Mouse (Mus musculus) limb, embryonic 15.5 days (tissue): ENCODE results near the gene Gna15. TPM values are rescaled to one million over a fixed set of nuclear protein-coding genes. Genes with fewer than 3 reads are reported as not detected.
A peak's percentile ranks its signal among the peaks of the same experiment; 100 is the strongest.

Experiments
- ATAC-seq: fragments of 200-750 bp; cut with Nextera tagmentation; 2 replicates; pipeline ENCODE4 v1.8.0; 2017; ENCODE audit warnings: low read depth, moderate TSS enrichment; ENCODE audit not compliant: insufficient number of reproducible peaks, low FRiP score, low TSS enrichment
- H3K27ac ChIP-seq: fragments of 300-500 bp; sonication (generic); 2 replicates; pipeline ENCODE4 v1.5.1; 2015; ENCODE audit warnings: moderate library complexity, mild to moderate bottlenecking, inconsistent platforms
- H3K27me3 ChIP-seq: fragments of 300-500 bp; sonication (generic); 2 replicates; pipeline ENCODE4 v1.6.1; 2015; ENCODE audit warnings: inconsistent platforms
- H3K36me3 ChIP-seq: fragments of 300-500 bp; sonication (generic); 2 replicates; pipeline ENCODE4 v1.6.1; 2015; ENCODE audit warnings: inconsistent platforms
- H3K4me1 ChIP-seq: fragments of 300-500 bp; sonication (generic); 2 replicates; pipeline ENCODE4 v1.6.1; 2015; ENCODE audit warnings: inconsistent platforms
- H3K4me2 ChIP-seq: fragments of 300-500 bp; sonication (generic); 2 replicates; pipeline ENCODE4 v1.6.1; 2015; ENCODE audit warnings: mild to moderate bottlenecking, inconsistent platforms
- H3K4me3 ChIP-seq: fragments of 300-500 bp; sonication (generic); 2 replicates; pipeline ENCODE4 v1.5.1; 2015; ENCODE audit warnings: mild to moderate bottlenecking, inconsistent platforms
- H3K9ac ChIP-seq: fragments of 300-500 bp; sonication (generic); 2 replicates; pipeline ENCODE4 v1.6.1; 2015; ENCODE audit warnings: inconsistent platforms
- H3K9me3 ChIP-seq: fragments of 300-500 bp; sonication (generic); 2 replicates; pipeline ENCODE4 v1.6.1; 2016; ENCODE audit warnings: inconsistent platforms
- WGBS: fragments of 180-500 bp; shearing (Covaris S2); methylation state at CpG from one replicate; pipeline ENCODE4 v1.1.7; 2015; 5-methylcytosine and 5-hydroxymethylcytosine counted together
- polyA plus RNA-seq: library from polyadenylated mRNA; unstranded; fragments of >200 nt; fragmentation: Nextera tagmentation; extraction: Ambion mirVana; gene quantifications from 2 replicates; pipeline ENCODE4 v1.2.1, GENCODE M21; 2015

The Gna15 gene
- polyA plus RNA-seq, 1 experiment from 2014 or later = 7.9 TPM

GRCm38 (mm10) chr10:81470454-81470853, 53.6 kb downstream of the Gna15 start:
- H3K36me3 ChIP-seq = no peaks in the 10 kb centered on the region
- no peaks in the 10 kb centered on the region for H3K9me3 ChIP-seq
- H3K27me3 ChIP-seq = peaks cover 96% of the 10 kb centered on the region
- peaks cover 8% of the 10 kb centered on the region for H3K4me1 ChIP-seq
- WGBS = 46% methylated on average over 18 of the region's 18 CpGs
- no peak overlapping the region for H3K4me3 ChIP-seq
- no peak for ATAC-seq
- H3K4me2 ChIP-seq = no peak overlapping the region
- no peak overlapping the region for H3K27ac ChIP-seq
- H3K9ac ChIP-seq = no peak overlapping the region

DNA sequence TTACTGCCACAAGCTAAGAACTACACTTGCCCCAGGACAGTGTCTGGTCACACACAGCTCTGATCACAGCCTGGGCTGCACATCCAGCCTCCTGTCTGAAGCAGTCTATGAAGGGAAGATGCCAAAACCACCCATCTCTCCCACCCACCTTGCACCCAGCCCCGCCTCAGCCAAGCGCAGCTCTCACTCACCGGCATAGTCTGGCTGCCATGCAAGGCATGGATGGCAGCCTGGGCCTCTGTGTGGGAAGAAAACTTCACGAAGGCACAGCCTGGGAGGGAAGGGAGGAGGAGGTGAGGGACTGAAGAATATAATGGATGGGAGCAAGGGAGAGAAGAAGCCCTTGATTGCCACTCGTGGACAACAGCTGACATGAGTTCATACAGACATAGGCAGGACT, 54.8 kb downstream of the Gna15 start:
- Histone ChIP-seq H3K27me3 (peaks cover 97% of the 10 kb centered on the region), H3K4me2 (no peak overlapping the region), H3K9me3 (no peaks in the 10 kb centered on the region), H3K36me3 (no peaks in the 10 kb centered on the region), H3K4me3 (no peak overlapping the region), H3K4me1 (peaks cover 20% of the 10 kb centered on the region), H3K9ac (no peak overlapping the region), H3K27ac (no peak overlapping the region)
- 75% methylated on average over 5 of the region's 5 CpGs for WGBS
- no peak for ATAC-seq

GRCm38 (mm10) chr10:81467670-81468235, 56.3 kb downstream of the Gna15 start:
- H3K27me3 ChIP-seq = peaks cover 97% of the 10 kb centered on the region
- ATAC-seq = no peak

GRCm38 (mm10) chr10:81466881-81467280, 57.1 kb downstream of the Gna15 start:
- Histone ChIP-seq H3K36me3 (no peaks in the 10 kb centered on the region), H3K4me3 (no peak overlapping the region), H3K27ac (no peak overlapping the region), H3K27me3 (peaks cover 98% of the 10 kb centered on the region), H3K4me1 (peaks cover 20% of the 10 kb centered on the region), H3K9me3 (no peaks in the 10 kb centered on the region), H3K9ac (no peak overlapping the region), H3K4me2 (no peak overlapping the region)
- no peak for ATAC-seq
- 54% methylated on average over 14 of the region's 14 CpGs for WGBS

More at GRCm38 (mm10) chr10:81467670-81468235, 56.3 kb downstream of the Gna15 start:
- WGBS = 87% methylated on average over 16 of the region's 16 CpGs
- Histone ChIP-seq H3K4me2 (no peak overlapping the region), H3K36me3 (no peaks in the 10 kb centered on the region), H3K9ac (no peak overlapping the region), H3K9me3 (no peaks in the 10 kb centered on the region), H3K4me3 (no peak overlapping the region), H3K4me1 (peaks cover 18% of the 10 kb centered on the region), H3K27ac (no peak overlapping the region)

DNA sequence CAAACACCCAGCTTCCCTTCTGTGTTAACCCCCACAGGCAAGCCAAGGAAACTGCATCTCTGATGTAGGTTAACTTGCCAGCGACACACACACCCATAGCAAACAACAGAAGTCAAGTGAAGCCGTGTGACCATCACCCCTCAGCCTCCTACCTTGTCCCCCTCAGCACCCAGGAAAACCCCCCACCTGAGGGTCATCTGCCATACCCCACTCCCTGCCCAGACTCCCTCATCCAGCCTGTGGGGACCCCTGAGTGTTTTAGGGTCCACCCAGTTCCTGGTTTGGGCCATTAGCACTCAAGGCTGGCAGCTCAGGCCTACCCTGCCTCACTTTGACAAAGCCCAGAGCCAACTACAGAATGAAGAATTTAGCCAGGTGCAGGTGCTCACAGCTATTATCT, 58.0 kb downstream of the Gna15 start:
- Histone ChIP-seq H3K9me3 (no peaks in the 10 kb centered on the region), H3K9ac (no peak overlapping the region), H3K4me1 (peaks cover 24% of the 10 kb centered on the region), H3K27ac (no peak overlapping the region), H3K36me3 (no peaks in the 10 kb centered on the region), H3K4me2 (no peak overlapping the region), H3K27me3 (peaks cover 98% of the 10 kb centered on the region), H3K4me3 (no peak overlapping the region)
- 87% methylated on average over 2 of the region's 2 CpGs for WGBS
- no peak for ATAC-seq

GRCm38 (mm10) chr10:81465265-81465645, 58.8 kb downstream of the Gna15 start:
- Histone ChIP-seq H3K27ac (no peak overlapping the region), H3K4me3 (no peak overlapping the region), H3K4me2 (no peak overlapping the region), H3K36me3 (no peaks in the 10 kb centered on the region), H3K4me1 (peaks cover 24% of the 10 kb centered on the region), H3K9ac (no peak overlapping the region), H3K9me3 (no peaks in the 10 kb centered on the region), H3K27me3 (peaks cover 99% of the 10 kb centered on the region)
- ATAC-seq = no peak
- 1% methylated on average over 5 of the region's 5 CpGs for WGBS

GRCm38 (mm10) chr10:81464405-81465264, 59.4 kb downstream of the Gna15 start:
- Histone ChIP-seq H3K27me3 (peaks cover 100% of the 10 kb centered on the region), H3K9me3 (no peaks in the 10 kb centered on the region), H3K4me1 (peaks cover 24% of the 10 kb centered on the region), H3K27ac (no peak overlapping the region), H3K36me3 (no peaks in the 10 kb centered on the region), H3K4me3 (peak overlapping the region; percentile 26), H3K9ac (no peak overlapping the region), H3K4me2 (peak overlapping the region; percentile 47)
- WGBS = 2% methylated on average over 33 of the region's 33 CpGs
- peak; percentile 43 for ATAC-seq

- no peak for ATAC-seq
- WGBS = 70% methylated on average over 4 of the region's 4 CpGs
- Histone ChIP-seq H3K36me3 (no peaks in the 10 kb centered on the region), H3K9me3 (no peaks in the 10 kb centered on the region), H3K27ac (no peak overlapping the region), H3K4me2 (no peak overlapping the region), H3K4me3 (no peak overlapping the region), H3K4me1 (peaks cover 24% of the 10 kb centered on the region), H3K27me3 (peaks cover 100% of the 10 kb centered on the region), H3K9ac (no peak overlapping the region)
Measured at GRCm38 (mm10) chr10:81463531-81463930, 60.5 kb downstream of the Gna15 start.

GRCm38 (mm10) chr10:81462917-81463316, 61.1 kb downstream of the Gna15 start:
- no peak overlapping the region for H3K27ac ChIP-seq
- peaks cover 100% of the 10 kb centered on the region for H3K27me3 ChIP-seq
- H3K4me3 ChIP-seq = no peak overlapping the region
- H3K4me2 ChIP-seq = no peak overlapping the region
- H3K9ac ChIP-seq = no peak overlapping the region
- 68% methylated on average over 7 of the region's 7 CpGs for WGBS
- H3K4me1 ChIP-seq = peaks cover 24% of the 10 kb centered on the region
- no peaks in the 10 kb centered on the region for H3K36me3 ChIP-seq
- H3K9me3 ChIP-seq = no peaks in the 10 kb centered on the region
- ATAC-seq = no peak

GRCm38 (mm10) chr10:81462415-81462804, 61.6 kb downstream of the Gna15 start:
- H3K4me2 ChIP-seq = no peak overlapping the region
- no peak for ATAC-seq

GRCm38 (mm10) chr10:81461673-81462414, 62.2 kb downstream of the Gna15 start:
- Histone ChIP-seq H3K9ac (no peak overlapping the region), H3K27me3 (peaks cover 100% of the 10 kb centered on the region), H3K4me3 (no peak overlapping the region), H3K36me3 (no peaks in the 10 kb centered on the region), H3K4me2 (no peak overlapping the region), H3K4me1 (peaks cover 24% of the 10 kb centered on the region), H3K9me3 (no peaks in the 10 kb centered on the region), H3K27ac (no peak overlapping the region)
- ATAC-seq = no peak
- 5% methylated on average over 16 of the region's 16 CpGs for WGBS

More at GRCm38 (mm10) chr10:81462415-81462804, 61.6 kb downstream of the Gna15 start:
- Histone ChIP-seq H3K27me3 (peaks cover 100% of the 10 kb centered on the region), H3K9ac (no peak overlapping the region), H3K27ac (no peak overlapping the region), H3K9me3 (no peaks in the 10 kb centered on the region), H3K4me1 (peaks cover 24% of the 10 kb centered on the region), H3K36me3 (no peaks in the 10 kb centered on the region), H3K4me3 (no peak overlapping the region)
- WGBS = 33% methylated on average over 7 of the region's 7 CpGs

DNA sequence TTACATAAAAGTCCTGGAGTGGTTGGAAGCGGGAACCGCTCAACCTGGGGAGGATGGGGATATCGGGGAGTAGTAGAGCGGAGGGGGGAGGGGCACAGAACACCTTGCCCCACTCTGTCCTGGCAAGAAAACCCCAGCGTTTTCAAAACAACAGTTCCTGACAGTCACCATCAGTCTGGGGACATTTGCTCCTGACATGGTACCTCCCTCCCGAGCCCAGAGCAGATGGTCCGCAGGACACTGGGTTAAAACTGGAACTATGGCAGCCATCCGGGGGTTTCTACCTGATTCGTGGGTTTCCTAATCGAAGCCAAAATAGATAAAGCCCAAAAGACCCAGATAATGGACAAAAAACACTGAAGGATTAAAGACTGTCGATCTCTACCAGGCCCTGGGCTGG, 63.1 kb downstream of the Gna15 start:
- H3K4me3 ChIP-seq = no peak overlapping the region
- H3K36me3 ChIP-seq = no peaks in the 10 kb centered on the region
- no peak overlapping the region for H3K9ac ChIP-seq
- ATAC-seq = no peak
- peaks cover 24% of the 10 kb centered on the region for H3K4me1 ChIP-seq
- no peaks in the 10 kb centered on the region for H3K9me3 ChIP-seq
- H3K4me2 ChIP-seq = no peak overlapping the region
- H3K27me3 ChIP-seq = peaks cover 100% of the 10 kb centered on the region
- WGBS = 36% methylated on average over 11 of the region's 11 CpGs
- H3K27ac ChIP-seq = no peak overlapping the region
